Mouse (Mus musculus) neural tube, embryonic 11.5 days (tissue): ENCODE results near the gene Gm17545. TPM values are rescaled to one million over a fixed set of nuclear protein-coding genes. Genes with fewer than 3 reads are reported as not detected.

Experiments
- polyA plus RNA-seq: library from polyadenylated mRNA; unstranded; fragments of >200 nt; fragmentation: Nextera tagmentation; extraction: Ambion mirVana; gene quantifications from 2 replicates; pipeline ENCODE4 v1.2.1, GENCODE M21; 2014

The Gm17545 gene
- polyA plus RNA-seq, 1 experiment from 2014 or later = not detected

Other genes starting within 250 kb of the Gm17545 start
- 11.7 and 12.3 TPM in 2 replicates for gene Zfp809, start 228.6 kb upstream of the Gm17545 start, polyA plus RNA-seq
- 6.4 and 6.7 TPM in 2 replicates for gene Zfp599, start 194.4 kb upstream of the Gm17545 start, polyA plus RNA-seq
- 28.1 and 30.1 TPM in 2 replicates for gene Zfp810, start 146.6 kb upstream of the Gm17545 start, polyA plus RNA-seq
- 42.1 and 43.2 TPM in 2 replicates for gene Anln, start 65.1 kb upstream of the Gm17545 start, polyA plus RNA-seq
- 8.3 and 10.6 TPM in 2 replicates for gene 9530077C05Rik, start 42.8 kb upstream of the Gm17545 start, polyA plus RNA-seq
- gene Rp9, start 15.5 kb downstream of the Gm17545 start, polyA plus RNA-seq = 46.6 and 48.1 TPM in 2 replicates
- gene Bbs9, start 21.4 kb downstream of the Gm17545 start, polyA plus RNA-seq = 14.0 and 16.9 TPM in 2 replicates